Mouse (Mus musculus): ENCODE results near the gene BC052040.

Gene BC052040

DNA sequence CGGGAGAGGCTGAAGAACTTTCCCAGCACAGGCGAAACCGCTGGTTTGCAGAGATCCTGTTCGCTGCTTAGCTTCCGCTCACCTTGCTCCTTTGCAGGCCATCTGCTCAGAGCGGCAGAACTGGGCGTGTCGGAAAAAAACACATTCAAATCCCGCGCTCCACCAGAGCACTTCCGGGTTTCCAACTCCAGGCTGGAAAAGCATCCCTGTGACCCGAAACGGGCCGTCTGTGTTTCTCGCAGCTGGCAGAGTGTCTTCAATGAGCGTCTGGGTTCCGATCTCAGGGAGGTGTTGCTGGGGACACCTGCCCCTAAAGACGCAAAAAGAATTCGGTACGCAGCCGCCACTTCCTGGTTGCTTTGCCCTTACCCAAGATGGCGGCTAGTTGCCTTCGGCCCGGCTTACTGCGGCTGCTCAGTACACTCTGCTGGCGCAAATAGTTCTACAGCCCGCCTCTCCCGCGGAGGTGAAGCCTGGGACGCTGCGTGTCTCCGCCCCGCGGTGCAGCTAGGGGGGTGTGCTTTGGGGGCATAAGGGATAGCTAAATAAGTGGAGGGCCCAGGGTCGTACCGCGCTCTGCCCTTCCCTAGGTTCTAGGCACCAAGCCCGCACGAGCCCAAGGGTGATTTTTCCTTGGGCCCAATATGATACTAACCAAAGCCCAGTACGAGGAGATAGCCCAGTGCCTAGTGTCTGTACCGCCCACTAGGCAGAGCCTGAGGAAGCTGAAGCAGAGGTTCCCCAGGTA lies at the start of gene BC052040:
Gene BC052040, plus strand, starts transcription at position 476 of the 748 bp plus-strand sequence.
- peak; percentile 84 to 89 for DNase-seq (ENCODE audit: low spot score in 2 of 2)

DNA sequence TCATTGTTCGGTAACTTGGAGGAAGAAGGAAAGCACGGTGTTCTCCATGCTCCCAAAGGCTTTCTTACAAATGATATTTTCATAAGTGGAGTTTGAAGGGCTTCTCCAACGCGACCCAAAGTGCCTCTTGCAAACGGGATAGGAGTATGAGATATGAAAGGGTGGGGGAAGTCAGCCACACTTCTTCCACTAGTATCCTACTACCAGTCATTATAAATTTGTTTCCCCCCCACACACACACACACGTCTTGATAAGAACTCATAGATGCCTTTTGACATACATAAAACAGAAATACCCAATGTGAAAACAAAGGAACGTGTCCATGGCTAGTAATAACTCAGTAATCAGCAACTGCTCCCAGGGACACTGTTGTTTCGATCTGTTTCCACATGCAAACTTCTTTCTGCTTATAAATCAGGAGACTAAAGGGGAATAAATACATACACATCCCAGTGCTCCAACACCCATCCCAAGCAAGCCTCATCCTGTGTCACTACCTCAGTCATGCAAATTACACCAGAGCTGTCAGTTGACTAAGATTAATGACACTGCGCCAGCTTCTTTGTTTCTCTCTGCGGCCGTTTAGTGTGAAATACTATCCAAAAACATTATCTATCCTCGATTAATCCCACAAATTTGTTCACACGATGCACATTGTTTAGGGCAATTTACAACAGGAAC lies 43.4 kb upstream of the BC052040 start:
- no peak for DNase-seq (ENCODE audit: low spot score in 2 of 2)

DNA sequence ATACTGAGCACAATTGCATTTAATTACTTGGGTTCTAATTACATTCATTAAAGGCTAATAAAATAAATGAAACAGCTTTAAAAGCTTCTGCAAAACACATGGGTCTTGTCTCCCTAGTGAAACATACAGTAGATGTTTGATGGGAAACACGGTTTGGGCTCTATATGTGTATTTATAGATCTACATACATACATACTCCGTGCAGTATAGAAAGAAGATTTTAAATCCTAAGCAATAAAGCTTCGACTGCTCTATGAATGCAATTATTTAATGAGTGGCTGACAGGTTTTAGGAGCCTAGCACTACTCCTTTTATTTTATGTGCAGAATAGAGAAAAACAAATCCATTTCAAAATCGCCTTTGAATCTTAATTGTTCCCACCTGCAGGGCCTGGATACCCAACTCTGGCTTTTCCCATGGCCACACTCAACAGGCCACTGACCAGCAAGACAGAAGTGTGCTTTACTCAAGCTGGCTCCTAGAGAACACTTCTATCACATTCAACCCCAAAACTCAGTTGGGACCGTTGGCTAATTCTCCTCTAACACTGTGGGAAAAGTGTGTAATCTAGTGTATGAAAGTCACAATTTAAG lies 42.7 kb upstream of the BC052040 start:
- no peak for DNase-seq (ENCODE audit: low spot score in 2 of 2)

DNA sequence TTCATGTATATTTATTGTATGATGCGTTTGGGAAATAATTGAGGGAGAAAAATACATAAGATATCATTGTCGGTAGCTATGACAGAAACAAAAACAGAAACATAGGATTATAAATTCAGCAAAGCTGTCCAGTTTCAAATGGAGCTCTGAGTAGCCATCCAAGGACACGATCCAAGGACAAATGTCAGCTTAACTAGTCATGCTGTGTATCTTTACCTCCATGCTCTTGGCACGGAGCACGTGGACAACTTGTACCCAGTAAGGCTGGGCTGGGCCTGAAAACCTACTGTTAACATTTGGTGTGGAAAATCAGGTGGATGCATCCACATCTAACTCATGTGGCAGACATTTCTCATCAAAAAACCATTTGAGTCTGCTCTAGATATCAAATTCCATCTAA lies 41.8 kb upstream of the BC052040 start:
- no peak for DNase-seq (ENCODE audit: low spot score in 2 of 2)

DNA sequence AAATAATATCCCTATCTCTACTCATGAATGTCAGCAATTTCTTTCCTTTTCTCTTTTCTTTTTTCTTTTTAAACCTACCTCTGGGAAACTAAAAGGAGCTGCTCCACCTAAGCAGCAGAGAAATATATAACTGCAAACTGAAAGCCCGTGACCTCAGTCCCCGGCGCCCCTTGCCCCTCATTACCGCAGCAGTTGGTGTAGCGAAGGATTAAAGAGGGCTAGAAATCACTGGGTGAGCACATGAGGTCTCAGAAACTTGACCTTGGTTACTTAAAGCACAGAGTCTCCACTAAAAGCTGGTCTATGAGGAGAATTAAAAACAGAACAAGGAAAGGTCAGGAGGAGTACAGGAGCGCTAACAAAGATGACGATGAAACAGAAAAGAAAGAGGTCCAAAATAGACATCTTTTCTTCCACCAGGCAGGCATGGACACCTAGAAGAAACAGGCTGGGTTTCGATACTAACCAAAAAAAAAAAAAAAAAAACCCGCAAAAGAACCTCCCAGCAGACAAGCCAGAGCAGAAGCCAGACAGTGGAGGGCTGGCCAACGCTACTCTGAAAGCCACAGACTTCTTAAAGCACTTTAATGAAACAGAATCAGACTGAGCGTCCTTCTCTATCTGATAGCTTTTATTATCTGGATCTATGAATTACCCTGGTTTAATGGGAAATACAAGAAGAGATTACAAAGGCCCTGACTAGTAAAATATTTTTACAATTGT lies 39.0 kb upstream of the BC052040 start:
- DNase-seq (ENCODE audit: low spot score in 2 of 2) = no peak

DNA sequence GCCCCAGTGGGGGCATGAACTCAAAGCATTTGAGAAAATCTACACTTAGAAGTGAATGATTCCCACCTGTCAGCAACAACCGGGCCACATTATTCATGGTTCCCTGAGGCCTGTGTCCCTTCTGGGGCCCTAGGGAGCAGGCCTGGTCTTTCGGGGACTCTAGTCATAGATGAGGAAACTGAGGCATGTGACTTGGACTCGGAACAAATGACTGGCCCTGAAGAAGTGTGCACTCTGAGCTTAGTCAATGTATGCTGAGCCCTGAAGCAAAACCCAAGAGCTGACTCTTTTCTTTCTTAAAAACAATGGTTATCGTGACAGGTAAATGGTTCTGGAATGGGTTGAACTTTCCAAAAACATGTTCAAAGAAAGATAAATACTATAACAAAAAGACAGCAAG lies 38.3 kb upstream of the BC052040 start:
- no peak for DNase-seq (ENCODE audit: low spot score in 2 of 2)

DNA sequence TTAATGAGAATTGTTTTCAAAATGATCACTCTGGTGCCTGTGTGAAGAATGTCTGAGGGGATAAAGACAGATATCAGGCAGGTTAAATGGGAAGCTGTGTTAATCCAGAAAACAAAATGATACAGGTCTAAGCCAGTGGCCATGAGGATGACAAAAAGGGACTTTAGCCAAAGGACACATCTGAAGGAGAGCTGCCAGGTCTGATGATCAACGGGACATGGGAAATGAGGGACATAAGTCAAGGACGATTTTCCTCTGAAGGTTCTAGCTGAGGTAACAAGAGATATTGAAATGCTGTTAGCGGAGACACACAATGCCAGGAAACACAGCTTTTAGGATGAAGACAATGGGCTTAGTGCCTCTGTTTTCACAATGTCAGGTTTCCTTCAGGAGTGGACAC lies 29.6 kb upstream of the BC052040 start:
- DNase-seq (ENCODE audit: low spot score in 2 of 2) = no peak

DNA sequence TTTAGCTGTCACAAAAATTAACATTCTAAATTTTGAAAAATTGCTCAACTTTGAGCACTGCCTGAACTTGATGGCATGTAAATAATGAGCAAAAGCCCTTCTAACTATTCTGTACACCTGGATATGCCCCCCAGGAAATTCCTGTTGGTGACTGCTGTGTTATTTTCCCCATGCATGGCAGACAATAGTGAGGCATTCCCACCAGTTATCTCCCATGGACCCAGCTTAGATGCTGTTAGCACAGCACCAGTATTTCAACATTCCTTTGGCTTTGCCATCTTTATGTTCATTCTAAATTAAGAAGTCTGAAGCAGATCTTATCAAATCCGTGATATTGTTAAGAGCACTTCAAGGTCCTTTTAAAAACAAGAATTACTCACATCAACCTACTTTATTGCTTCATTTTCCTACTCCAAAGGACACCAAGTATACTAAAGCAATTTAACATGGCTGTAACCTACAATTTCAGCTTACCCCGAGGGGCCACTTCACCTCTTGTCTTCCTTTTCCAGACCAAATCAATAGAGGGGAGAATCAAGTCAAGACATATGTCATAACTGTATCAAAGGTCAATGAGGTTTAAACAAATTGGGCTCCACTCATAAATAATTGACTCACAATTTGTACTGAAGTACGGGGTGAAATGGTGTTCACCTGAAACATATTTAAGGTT lies 19.2 kb upstream of the BC052040 start:
- DNase-seq (ENCODE audit: low spot score in 2 of 2) = no peak

DNA sequence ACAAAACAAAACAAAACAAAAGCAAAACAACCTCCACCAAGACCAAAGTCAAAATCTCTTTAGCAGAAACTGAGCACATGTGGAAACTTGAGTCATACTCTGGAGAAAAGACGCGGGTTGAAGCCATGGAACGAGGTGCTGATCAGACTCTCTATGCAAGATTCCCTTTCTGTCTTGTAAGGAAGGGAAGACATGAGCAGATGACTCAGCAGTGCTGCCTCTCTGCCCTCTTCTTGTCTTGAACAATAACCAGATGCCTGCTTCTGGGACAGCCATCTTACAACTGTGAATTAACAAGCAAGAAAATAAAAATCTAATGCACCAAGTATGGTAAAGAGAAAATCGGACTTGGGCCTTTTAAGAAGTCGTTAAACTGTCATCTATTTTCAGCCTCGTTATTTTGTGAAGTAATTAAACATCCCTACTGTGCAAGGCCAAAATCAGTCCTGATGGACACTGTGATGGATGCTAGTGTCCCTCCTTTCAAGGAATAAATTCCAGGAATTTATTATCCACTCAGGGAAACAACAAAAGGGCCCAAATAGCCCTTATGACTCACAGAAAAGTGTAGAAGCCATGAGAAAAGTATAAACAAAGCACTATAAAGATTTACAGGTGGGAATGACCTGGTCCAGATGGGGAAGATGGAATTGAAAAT lies 18.0 kb upstream of the BC052040 start:
- no peak for DNase-seq (ENCODE audit: low spot score in 2 of 2)

DNA sequence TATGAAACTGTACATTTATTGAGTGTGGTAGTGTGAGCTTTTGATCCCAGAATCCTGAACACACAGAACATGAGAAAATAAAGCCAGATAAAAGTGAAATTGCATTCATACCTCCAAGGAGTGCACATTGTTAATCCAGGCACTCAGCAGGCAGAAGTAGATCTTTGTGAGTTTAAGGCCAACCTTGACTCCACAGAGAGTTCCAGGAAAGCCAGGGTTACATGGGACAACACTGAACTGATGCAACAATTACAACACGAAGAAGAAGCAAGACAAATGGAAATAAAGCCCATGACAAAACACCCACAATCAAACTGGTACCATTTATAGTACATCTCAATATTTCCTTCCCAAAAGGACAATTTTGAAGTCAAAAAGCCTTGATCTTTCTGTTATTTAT lies 9.5 kb upstream of the BC052040 start:
- DNase-seq (ENCODE audit: low spot score in 2 of 2) = no peak

DNA sequence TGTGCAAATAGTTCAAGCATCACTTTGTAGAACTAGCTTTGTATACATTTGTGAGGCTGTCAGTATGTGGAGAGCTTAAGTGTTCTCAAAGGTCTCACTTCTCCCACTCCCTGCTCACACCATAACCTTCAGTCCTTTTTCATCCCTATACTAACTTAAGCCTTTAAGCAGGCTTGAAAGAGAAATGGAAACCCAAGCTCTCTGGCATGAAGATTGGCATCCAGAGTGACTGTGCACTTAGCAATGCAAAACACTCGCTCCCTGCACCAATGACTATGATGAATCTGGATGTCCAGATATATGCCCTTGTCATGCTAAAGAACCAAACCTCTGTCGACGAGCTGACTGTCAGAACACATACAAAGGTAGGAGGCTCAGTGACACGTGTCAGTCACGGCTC lies 6.7 kb upstream of the BC052040 start:
- no peak for DNase-seq (ENCODE audit: low spot score in 2 of 2)

DNA sequence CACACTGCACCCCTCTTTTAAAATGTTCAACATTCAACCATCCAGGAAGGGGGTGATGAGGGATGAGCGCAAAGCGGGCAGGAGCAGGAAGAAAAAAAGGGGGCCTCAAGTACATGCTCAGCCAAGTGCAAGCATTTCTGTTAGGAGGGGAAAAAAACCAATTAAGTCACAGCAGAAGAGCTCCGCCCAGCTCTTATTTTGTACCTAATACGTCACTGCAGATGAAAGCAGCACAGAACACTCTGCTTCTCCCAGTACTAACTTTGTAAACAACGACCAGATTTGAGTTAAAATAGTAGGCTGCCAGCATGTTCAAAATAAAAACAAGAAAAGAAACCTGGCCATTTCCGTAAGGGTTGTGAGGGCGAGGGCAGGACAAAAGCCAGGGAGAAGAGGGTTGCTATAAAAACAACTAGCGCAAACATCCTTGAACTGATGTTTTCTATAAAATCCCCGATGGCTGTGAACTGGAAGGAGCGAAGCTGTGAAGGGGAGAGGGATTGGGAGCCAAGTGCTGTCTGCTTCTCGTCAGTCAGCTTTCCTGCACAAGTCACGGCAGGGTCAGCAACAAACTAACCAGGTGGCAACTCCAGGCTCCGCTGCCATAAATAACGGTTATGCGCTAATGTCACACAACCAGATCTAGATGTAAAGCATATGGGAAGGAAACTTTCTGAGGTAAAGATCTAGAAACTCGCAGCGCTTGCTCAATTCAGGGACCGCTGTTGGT lies 2.2 kb upstream of the BC052040 start:
- no peak for DNase-seq (ENCODE audit: low spot score in 2 of 2)

DNA sequence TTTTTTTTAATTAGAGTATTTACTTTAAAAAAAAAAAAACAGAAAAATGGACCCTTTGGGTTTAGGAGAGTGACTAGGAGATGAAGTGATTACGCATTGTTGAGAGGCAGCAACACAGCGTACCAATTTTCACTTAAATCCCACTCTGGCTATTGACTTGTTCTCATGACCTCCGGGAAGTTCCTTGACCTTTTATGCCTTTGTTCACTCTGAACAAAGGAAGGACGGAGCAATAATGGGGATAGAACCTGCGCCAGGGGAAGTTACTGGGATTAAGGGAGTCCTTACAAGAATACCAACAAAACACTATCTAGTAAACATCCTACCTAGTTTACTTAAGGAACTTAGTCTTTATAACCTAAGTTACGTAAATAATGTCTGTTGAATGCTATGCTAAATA lies 1.5 kb upstream of the BC052040 start:
- no peak for DNase-seq (ENCODE audit: low spot score in 2 of 2)

DNA sequence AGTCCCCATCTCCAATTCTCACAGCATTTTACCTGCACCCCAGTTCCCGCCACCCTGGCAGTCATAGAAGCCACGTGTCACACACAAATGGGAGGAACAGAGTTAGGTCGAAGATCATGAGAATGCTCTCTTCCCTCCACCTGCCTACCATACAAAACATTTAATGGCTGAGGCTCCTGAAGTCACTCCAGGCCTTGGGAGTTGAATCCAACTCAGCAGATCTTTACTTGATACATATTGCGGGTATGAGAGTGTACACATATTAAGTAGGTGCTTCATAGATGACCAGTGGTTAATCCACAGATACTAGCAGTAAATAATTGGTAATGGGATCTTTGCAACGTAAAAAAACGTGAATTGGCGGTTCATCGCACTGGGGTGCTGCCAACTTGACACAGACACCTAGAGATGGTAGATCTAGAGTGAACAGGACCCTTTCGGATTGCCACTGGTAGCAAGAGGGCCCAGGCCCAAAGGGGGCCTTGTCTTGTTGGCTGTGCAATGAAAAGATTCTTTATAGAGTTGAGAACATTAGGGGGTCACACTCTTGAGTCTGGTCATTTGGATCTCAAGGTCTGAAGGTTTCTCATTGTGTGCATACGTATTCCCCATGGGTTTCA lies 583 bp downstream of the BC052040 start:
- DNase-seq (ENCODE audit: low spot score in 2 of 2) = no peak

DNA sequence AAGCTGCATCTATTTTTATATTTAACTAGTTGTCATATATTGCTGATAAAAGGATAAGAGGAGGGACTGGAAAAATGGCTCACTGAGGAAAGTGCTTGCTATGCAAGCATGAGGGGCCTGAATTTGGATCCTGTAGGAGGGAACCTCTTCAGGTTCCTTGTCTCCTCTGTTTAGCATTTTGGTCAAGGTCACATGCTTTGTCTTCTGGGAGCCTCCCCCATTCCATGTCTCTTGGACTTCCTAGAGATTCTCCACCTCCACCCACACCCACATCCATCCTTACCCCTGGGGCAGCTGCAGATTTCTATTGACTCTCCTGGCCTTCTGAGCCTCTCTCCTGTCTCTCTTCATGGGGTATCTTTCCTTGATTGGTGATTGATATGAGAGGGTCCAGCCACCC lies 2.3 kb downstream of the BC052040 start:
- DNase-seq (ENCODE audit: low spot score in 2 of 2) = no peak

DNA sequence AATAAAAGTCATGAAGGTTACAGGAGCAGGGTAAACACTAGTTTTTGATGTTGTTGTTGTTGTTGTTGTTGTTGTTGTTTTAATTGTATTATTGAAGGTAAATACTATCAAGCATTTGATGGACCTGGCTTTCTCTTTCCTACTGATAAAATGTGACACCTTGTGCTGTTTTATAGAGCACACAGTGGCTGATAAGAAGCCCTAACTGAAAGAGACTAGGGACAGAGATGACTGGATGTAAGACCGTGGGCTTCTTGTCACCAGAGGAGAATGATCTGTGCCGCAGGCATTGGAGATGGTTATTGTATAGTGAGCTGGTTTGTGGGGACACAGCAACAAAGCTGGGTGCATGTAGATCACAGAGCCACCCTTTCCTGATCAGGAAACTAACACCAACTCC lies 9.1 kb downstream of the BC052040 start:
- DNase-seq (ENCODE audit: low spot score in 2 of 2) = no peak

DNA sequence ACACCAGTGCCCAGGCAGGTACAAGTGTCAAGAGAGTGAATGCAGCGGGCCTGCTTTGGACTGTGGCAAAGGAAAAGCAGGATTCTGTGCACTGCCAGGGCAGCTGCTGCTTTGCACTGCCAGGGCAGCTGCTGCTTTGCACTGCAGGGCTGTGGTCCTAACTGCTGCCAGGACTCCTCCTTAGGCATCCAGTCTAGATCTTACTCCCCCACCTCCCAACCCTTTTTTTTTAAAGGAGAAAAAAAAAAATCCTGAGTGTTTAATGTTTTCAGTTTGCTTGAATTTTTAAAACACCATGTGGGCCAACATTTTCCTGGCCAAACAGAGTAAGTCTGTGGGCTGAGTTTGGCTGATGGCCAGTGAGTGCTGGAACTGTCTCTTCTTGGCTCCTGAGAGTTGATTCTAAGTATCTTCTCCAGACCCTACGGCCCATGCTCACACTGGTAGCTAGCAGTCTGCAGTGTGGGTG lies 11.2 kb downstream of the BC052040 start:
- DNase-seq (ENCODE audit: low spot score in 2 of 2) = peak; percentile 30 to 50

DNA sequence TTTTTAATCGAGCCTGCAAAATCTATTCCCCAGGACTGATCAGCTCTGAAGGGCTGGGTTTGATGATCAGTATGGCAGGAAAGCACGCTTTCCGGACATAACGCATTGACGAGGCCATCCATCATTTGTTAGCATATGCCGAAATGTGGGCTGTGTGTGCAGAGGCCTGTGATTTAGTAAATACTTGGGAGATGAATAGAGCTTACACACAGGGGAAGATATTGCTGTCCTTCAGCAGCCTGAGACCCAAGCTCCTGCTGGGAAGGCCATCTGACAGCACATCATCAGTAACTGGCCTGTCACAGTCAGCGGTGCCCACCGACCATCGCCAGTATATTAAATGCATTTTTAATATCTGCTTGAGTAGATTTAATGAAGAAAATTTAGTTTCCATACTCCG lies 15.5 kb downstream of the BC052040 start:
- no peak for DNase-seq (ENCODE audit: low spot score in 2 of 2)

DNA sequence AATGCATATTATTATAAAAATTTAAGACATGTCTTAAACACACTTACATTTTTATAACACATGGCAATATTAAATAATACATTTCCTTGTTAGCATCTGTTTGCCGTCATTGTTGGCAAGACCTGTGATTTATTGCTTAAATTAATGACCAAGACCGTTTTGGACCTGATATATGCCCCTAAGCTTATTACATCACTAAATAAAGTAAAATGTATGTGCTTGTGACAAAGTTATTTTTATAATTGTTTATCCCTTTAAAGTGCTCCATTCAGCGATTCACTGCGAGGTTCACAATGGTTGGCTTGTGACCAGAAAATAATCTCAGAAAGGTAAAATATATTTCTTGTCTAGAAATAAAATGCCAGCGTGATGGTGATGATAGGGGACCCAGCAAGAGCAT lies 16.8 kb downstream of the BC052040 start:
- DNase-seq (ENCODE audit: low spot score in 2 of 2) = no peak

DNA sequence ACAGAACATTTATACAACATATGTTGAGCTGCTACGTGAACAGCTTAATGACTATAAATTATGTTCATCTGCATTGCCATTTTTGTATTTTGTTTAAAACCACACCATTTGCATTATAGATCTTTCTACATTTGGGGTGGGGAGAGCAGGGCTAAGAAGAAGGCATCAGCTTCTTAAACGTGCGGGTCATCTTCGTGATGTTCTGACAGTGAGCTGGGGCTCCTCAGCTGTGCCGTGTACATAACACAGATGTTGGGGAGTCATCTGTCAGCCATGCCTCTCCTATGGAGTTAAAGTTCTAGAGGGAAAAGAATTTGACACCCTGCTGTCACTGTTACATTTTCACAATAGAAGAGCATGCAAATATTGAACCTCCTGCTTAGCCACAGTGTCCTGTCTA lies 19.2 kb downstream of the BC052040 start:
- DNase-seq (ENCODE audit: low spot score in 2 of 2) = no peak

Measured in heart, adult 9 months (tissue).